Mouse (Mus musculus): ENCODE results near the gene Fam189b.

Fam189b gene

GRCm38 (mm10) chr3:89166945-89167344, 16.0 kb upstream of the Fam189b start:
- no peak for DNase-seq

DNA sequence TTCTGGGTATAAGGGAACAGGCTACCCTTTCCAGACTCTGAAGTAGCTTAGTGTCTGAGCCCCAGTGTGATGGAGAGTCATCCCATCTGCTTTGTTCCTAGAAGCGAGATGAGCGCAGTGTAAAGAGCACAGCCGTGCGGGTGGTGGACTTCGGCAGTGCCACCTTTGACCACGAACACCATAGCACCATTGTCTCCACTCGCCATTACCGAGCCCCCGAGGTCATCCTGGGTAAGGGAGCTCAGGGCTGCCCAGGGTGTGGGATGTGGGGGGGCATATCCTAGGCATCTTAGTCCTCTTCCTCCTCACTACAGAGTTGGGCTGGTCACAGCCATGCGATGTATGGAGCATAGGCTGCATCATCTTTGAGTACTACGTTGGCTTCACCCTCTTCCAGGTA, 8.1 kb upstream of the Fam189b start:
- no peak for DNase-seq

- no peak for DNase-seq
Observed at GRCm38 (mm10) chr3:89175544-89175943, 7.4 kb upstream of the Fam189b start.

DNA sequence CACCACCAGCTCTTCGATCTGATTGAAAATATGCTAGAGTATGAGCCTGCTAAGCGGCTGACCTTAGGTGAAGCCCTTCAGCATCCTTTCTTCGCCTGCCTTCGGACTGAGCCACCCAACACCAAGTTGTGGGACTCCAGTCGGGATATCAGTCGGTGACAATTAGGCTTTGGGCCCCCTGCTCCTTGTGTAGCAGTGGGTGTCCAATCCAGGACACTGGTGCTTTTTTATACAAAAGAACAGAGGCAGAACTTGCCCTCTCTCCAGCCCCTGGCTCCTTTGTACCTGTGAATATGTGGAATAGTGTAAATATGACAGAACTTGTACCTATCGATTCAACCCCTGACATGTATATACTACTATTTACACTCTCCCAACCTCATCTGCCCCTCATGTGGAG, 6.5 kb upstream of the Fam189b start:
- DNase-seq, result no peak

- peak; percentile 81 for DNase-seq
Observed at GRCm38 (mm10) chr3:89177242-89178106, 5.5 kb upstream of the Fam189b start, which contains the start of gene Scamp3. TSS of gene Scamp3 (plus strand) at chr3:89177473.

DNA sequence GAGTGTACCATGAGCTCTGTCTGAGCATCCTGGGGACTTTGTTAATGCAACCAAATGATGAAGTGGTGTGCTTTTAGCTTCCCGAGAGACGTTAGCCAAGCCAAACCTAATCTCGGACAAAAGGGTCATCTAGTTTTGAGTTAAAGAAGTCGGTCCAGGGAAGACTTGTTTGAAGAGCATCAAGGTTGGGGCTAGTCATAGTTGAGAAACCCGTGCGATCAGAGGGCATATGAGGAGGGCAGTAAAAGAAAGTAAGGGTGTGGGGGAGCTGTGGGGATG, 4.9 kb upstream of the Fam189b start:
- DNase-seq, result no peak

GRCm38 (mm10) chr3:89179056-89179455, 3.9 kb upstream of the Fam189b start:
- DNase-seq, result no peak

- DNase-seq, result no peak
Observed at GRCm38 (mm10) chr3:89181749-89182500, 1.0 kb upstream of the Fam189b start.

- DNase-seq, result no peak
Observed at GRCm38 (mm10) chr3:89182531-89183057, 349 bp upstream of the Fam189b start.

DNA sequence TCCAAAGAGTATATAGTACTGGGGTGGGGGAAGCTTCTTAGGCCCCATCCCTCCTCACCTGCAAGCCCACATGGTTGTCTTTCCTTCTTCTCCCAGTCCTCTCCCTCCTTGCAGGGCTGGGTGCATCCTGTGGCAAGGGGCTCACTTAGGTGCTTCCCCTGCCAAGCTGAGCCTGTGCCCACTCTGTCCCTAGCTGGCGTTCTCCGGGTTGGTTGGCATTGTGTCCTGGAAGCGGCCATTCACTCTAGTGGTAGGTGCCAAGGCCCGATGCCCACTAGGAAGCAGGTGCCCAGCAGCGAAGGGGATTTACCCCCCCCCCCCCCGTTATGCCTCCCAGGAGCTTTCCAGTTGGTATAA, 994 bp downstream of the Fam189b start:
- DNase-seq, result peak; percentile 55

DNA sequence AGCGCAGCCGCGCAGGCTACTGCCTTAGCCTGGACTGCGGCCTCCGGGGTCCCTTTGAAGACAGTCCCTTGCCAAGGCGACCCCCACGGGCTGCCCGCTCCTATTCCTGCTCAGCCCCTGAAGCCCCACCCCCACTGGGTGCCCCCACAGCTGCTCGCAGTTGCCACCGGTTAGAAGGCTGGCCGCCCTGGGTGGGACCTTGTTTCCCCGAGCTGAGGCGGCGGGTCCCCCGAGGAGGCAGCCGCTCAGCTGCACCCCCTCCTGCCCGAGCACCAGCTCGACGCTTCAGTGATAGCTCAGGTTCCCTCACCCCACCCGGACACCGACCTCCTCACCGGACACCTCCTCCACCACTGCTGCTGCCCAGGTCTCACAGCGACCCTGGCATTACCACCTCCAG, 4.3 kb downstream of the Fam189b start:
- no peak for DNase-seq

- no peak for DNase-seq
Observed at GRCm38 (mm10) chr3:89187690-89188477, 4.9 kb downstream of the Fam189b start.

GRCm38 (mm10) chr3:89188478-89188875, 5.5 kb downstream of the Fam189b start:
- DNase-seq, result no peak

- no peak for DNase-seq
Observed at GRCm38 (mm10) chr3:89190436-89190835, 7.5 kb downstream of the Fam189b start.

- DNase-seq, result no peak
Observed at GRCm38 (mm10) chr3:89193351-89193750, 10.4 kb downstream of the Fam189b start.

DNA sequence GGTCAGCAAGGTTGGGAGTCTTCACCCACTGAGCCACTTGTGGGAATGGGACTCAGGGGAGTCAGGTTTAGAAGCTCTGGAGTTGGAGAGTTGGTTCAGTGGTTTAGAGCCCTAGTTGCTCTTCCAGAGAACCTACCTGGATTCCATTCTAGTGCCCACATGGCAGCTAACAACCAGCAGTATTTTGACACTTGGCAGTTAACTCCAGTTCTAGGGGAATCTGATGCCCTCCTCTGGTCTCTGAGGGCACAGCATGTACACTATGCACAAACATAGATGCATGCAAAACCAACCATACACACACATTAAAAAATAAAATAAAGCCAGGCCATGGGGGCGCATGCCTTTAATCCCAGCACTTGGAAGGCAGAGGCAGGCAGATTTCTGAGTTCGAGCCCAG, 10.9 kb downstream of the Fam189b start:
- no peak for DNase-seq

GRCm38 (mm10) chr3:89195979-89196877, 13.3 kb downstream of the Fam189b start:
- peak; percentile 86 for DNase-seq

DNA sequence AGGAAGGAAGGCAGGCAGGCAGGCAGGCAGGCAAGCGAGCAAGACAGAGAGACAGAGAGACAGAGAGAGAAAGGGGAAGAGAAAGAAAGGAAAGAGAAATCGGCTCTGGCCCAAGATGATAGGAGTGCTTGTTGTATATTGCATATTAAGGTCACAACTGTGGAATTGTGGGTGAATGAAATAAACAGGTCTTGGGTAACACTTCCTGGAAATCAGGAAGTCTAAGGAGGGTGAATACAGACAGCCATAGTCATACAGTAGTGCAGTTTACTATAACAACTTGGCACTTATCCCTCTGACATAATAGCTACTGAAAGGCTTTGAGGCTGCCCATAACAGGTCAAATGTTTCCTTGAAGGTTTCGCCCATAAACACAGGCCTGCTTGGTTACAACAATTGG, 16.9 kb downstream of the Fam189b start:
- no peak for DNase-seq

DNA sequence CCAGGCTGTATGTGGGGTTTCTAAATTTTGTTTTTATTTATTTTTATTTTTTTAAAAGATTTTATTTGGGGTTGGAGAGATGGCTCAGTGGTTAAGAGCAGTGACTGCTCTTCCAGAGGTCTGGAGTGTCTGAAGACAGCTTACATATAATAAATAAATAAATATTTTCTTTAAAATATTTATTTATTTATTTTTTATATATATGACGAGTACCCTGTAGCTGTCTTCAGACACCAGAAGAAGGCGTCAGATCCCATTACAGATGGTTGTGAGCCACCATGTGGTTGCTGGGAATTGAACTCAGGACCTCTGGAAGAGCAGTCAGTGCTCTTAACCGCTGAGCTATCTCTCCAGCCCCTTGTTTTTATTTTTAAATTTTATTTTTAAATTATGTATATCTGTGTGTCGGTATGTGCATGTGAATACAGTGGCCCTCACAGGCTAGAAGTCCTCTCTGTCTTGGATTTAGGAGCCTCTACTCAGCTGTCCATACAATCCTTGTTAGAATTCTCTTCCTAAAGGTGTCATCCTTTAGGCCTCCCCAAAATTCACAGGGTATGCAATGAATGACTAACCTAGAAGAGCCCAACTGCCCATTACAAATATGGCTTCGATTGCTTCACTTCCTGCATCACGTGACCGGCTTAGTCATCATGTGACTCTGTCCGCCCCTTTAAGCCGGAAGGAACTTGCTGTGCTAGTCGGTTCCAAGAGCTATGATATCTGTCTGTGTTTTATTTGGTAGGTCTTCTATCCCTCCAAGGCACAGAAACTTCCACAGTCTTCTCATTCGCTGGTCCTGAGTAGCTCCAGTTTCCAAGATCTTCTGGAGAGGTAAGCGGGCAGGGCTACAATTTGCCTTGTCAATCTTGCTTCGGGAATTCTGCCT, 19.6 kb downstream of the Fam189b start, which contains the start of gene Gba:
Gene Gba, plus strand, starts transcription at position 676 of the 889 bp plus-strand sequence.
- peak; percentile 82 for DNase-seq

GRCm38 (mm10) chr3:89203142-89203514, 20.2 kb downstream of the Fam189b start:
- no peak for DNase-seq

DNA sequence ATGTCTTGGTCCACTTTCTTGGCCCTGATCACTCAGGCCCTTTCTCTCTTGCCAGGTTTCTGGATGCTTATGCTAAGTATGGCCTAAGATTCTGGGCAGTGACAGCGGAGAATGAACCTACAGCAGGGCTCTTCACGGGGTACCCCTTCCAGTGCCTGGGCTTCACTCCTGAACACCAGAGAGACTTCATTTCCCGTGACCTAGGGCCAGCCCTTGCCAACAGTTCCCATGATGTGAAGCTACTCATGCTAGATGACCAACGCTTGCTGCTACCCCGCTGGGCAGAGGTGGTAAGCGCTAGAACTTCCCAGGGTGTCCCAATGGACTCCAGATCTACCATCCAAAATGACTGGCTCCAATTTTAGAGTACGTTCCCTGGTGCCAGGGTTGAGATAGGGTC, 23.1 kb downstream of the Fam189b start:
- DNase-seq, result no peak

Measured in right cerebral cortex, postnatal 4 days (tissue).